In the genomic region with DNA sequence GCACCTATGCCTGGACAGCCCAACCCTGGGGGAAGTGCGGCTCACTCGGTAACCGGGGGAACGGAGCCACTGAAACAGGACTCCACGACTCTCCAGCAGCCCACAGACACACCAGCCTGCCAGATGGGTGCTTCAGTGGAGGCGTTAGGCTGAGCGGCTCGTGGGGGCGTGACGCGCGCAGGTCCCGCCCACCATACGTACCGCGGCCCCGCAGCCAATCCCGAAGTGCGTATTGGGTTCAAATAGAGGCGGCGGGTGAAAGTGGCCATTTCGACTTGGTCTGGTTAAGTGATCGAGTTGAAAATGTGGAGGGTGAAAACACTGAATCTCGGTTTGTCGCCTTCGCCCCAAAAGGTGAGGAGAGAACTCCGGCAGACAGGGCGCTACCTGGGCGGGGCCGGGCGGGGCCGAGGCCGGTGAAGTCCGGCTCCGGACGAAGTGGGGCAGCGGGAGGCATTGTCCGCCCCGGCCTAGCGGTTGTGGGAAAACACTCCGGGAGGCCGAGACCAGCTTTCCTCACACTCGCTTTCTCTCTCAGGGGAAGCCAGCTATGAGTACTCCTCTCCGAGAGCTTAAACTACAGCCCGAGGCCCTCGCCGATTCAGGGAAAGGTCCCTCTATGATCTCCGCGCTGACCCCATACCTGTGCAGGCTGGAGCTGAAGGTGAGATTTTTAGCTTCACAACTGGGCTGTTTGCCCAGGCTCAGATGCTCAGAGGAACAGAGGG, we compare ENCODE assay signal across 7 mouse cellular contexts. TPM values are rescaled to one million over a fixed set of nuclear protein-coding genes. Genes with fewer than 3 reads are reported as not detected.
DNase-seq lines count a peak whose midpoint lies in the region; ATAC-seq lines count a peak whose summit lies in the region.

A gene (plus strand): TSS at position 173 of the 728 bp plus-strand sequence.

- H3K36me3 ChIP-seq in embryonic facial prominence, embryonic 12.5 days = peaks cover 16% of the 10 kb centered on the region
- H3K36me3 ChIP-seq in limb, embryonic 11.5 days (ENCODE audit: control insufficient read depth, insufficient read depth, low read length) = peaks cover 13% of the 10 kb centered on the region
- H3K36me3 ChIP-seq in midbrain, embryonic 14.5 days (ENCODE audit: control insufficient read depth, insufficient read depth, low read length) = peaks cover 2% of the 10 kb centered on the region; the same call in 1 of the 2 replicates

- peak within 1 kb of the TSS; percentile 76 for H3K27ac ChIP-seq in embryonic facial prominence, embryonic 12.5 days
- H3K27ac ChIP-seq in limb, embryonic 11.5 days (replicated peaks; ENCODE audit: low read depth, low read length) = peak within 1 kb of the TSS; percentile 47; the same call in 1 of the 2 replicates
- peak within 1 kb of the TSS; percentile 49; the same call in 1 of the 2 replicates for H3K27ac ChIP-seq in midbrain, embryonic 14.5 days (replicated peaks; ENCODE audit: low read depth, low read length)

- peak within 1 kb of the TSS; percentile 63 for H3K4me2 ChIP-seq in embryonic facial prominence, embryonic 12.5 days (replicated peaks)
- peak within 1 kb of the TSS; percentile 78 for H3K4me2 ChIP-seq in limb, embryonic 11.5 days (ENCODE audit: low read depth, severe bottlenecking)
- peak within 1 kb of the TSS; percentile 98 for H3K4me2 ChIP-seq in midbrain, embryonic 14.5 days (ENCODE audit: low read length)

- peaks cover 8% of the 10 kb centered on the region for H3K4me1 ChIP-seq in embryonic facial prominence, embryonic 12.5 days
- 0 out of 2 replicates have a peak, but pooled peaks cover 2% of the 10 kb centered on the region for H3K4me1 ChIP-seq in limb, embryonic 11.5 days (ENCODE audit: control insufficient read depth, insufficient read depth, low read length)
- peaks cover 6% of the 10 kb centered on the region for H3K4me1 ChIP-seq in midbrain, embryonic 14.5 days (ENCODE audit: control insufficient read depth, insufficient read depth, low read length)

- ATAC-seq in embryonic facial prominence, embryonic 12.5 days (ENCODE audit: insufficient number of reproducible peaks, insufficient read depth, low FRiP score, low TSS enrichment) = peak; percentile 100
- ATAC-seq in limb, embryonic 11.5 days (ENCODE audit: insufficient number of reproducible peaks, low FRiP score, low TSS enrichment, low read depth) = peak; percentile 97
- ATAC-seq in midbrain, embryonic 14.5 days (ENCODE audit: low FRiP score, low TSS enrichment) = peak; percentile 94

- H3K4me3 ChIP-seq in embryonic facial prominence, embryonic 12.5 days = peak within 1 kb of the TSS; percentile 74
- H3K4me3 ChIP-seq in limb, embryonic 11.5 days (ENCODE audit: low read depth, low read length) = peak within 1 kb of the TSS; percentile 93
- peak within 1 kb of the TSS; percentile 54 for H3K4me3 ChIP-seq in midbrain, embryonic 14.5 days (replicated peaks; ENCODE audit: low read depth, low read length)

- no peaks in the 10 kb centered on the region for H3K27me3 ChIP-seq in embryonic facial prominence, embryonic 12.5 days
- no peaks in the 10 kb centered on the region for H3K27me3 ChIP-seq in limb, embryonic 11.5 days (ENCODE audit: control insufficient read depth, insufficient read depth, low read length)
- no peaks in the 10 kb centered on the region for H3K27me3 ChIP-seq in midbrain, embryonic 14.5 days (ENCODE audit: control insufficient read depth, insufficient read depth, low read length)

- no peaks in the 10 kb centered on the region for H3K9me3 ChIP-seq in embryonic facial prominence, embryonic 12.5 days
- H3K9me3 ChIP-seq in limb, embryonic 11.5 days (ENCODE audit: control insufficient read depth, low read length) = no peaks in the 10 kb centered on the region
- no peaks in the 10 kb centered on the region for H3K9me3 ChIP-seq in midbrain, embryonic 14.5 days (ENCODE audit: control insufficient read depth, low read length)

- under 1% methylated on average over 49 of the region's 49 CpGs for WGBS in embryonic facial prominence, embryonic 12.5 days
- under 1% methylated on average over 49 of the region's 49 CpGs for WGBS in limb, embryonic 11.5 days
- under 1% methylated on average over 49 of the region's 49 CpGs for WGBS in midbrain, embryonic 14.5 days

- DNase-seq in adrenal gland, postnatal 25 days = peak; percentile 89
- peak; percentile 99 for DNase-seq in heart, adult 11 months
- peak; percentile 92 for DNase-seq in kidney, adult 18-20 months
- DNase-seq in limb, embryonic 11.5 days (ENCODE audit: low spot score) = peak; percentile 92
- peak; percentile 95 for DNase-seq in midbrain, embryonic 14.5 days
- DNase-seq in spleen, adult 18-20 months = peak; percentile 77 to 89

- peak within 1 kb of the TSS; percentile 64 for H3K9ac ChIP-seq in embryonic facial prominence, embryonic 12.5 days
- peak within 1 kb of the TSS; percentile 82 for H3K9ac ChIP-seq in limb, embryonic 11.5 days (ENCODE audit: low read length)
- H3K9ac ChIP-seq in midbrain, embryonic 14.5 days (replicated peaks; ENCODE audit: low read length) = peak within 1 kb of the TSS; percentile 48

RNA-seq across cellular contexts. Expression of the gene that starts here (rescaled TPM):
- 9.5 and 10.7 TPM in 2 replicates for total RNA-seq in adrenal gland, postnatal 25 days (2021)
- polyA plus RNA-seq in embryonic facial prominence, embryonic 12.5 days (2016; fragmentation: Nextera tagmentation; extraction: Ambion mirVana) = 49.2 and 50.8 TPM in 2 replicates
- polyA plus RNA-seq in limb, embryonic 11.5 days (2014; fragmentation: Nextera tagmentation; extraction: Ambion mirVana) = 65.6 and 72.4 TPM in 2 replicates
- polyA plus RNA-seq in midbrain, embryonic 14.5 days (2014; fragmentation: Nextera tagmentation; extraction: Ambion mirVana) = 5.8 and 8.7 TPM in 2 replicates

Comparison
In these comparisons a context has a peak if more than half of its experiments do, and no peak if none do; other contexts are left out.
1. Peak in every context shown above with its lines: DNase-seq, ATAC-seq, H3K4me3 ChIP-seq and H3K27ac ChIP-seq.